Mouse (Mus musculus) embryonic fibroblast, embryonic 13.5 days (primary cell): ENCODE data around the gene Cd82.

Experiments used
- CTCF ChIP-seq: IDR thresholded peaks from 2 replicates; pipeline ENCODE4 v1.5.1; 2011; ENCODE audit warnings: mild to moderate bottlenecking, control low read depth, low read length, moderate library complexity, borderline replicate concordance; ENCODE audit not compliant: insufficient read depth
- POLR2A ChIP-seq: IDR thresholded peaks from 2 replicates; pipeline ENCODE4 v1.6.1; 2011; ENCODE audit warnings: low read depth, mild to moderate bottlenecking, control low read depth, low read length, moderate library complexity

GRCm38 (mm10) chr2:93416874-93417709 lies 45.8 kb downstream of the Cd82 start:
- TF ChIP-seq CTCF (no peak), POLR2A (no peak)
